Mouse (Mus musculus): ENCODE results near the gene Stk38.
A peak's percentile ranks its signal among the peaks of the same experiment; 100 is the strongest.
"Not testable (repeated sequence)": the region's sequence is repeated elsewhere in the genome, so short reads cannot be mapped to it uniquely, and the experiment has no call there.

Stk38 gene

DNA sequence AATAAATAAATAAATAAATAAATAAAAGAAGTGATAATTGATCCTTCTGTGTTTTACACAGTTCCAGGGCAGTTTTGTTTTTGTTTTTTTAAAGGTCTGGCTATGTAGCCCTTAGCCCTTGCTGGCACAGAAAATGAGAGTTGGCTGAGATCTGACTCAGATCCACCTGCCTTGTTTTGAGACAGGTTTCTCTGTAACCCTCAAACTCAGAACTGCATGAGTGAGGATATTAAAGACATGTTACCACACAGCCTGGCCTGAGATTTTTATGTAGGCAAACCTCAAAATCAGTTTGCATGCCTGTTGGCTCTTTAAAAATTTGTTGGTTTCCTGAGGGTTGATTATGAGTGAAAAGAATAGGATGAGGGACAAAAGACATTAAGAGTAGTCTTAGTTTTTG, 27.7 kb upstream of the Stk38 start:
- no peak for DNase-seq (ENCODE audit: low spot score)

DNA sequence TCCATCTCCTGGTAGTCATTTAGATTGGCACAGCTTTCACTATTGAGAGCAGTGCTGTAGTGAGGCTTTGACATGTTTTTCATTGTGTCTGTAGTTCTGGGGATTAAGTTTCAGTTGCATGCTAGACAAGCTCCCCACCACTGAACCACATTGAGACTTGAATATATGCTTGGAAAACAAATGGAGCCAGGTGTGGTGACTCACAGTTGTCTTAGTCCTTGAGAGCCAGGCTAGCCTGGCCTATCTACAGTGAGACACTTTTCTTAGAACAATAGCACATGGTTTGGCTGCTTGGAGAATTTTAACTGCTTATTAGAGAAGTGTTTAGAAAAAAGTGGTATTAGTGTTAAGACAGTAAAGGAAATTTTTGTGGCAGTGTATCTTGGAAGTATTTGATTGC, 26.5 kb upstream of the Stk38 start:
- DNase-seq (ENCODE audit: low spot score), result no peak

DNA sequence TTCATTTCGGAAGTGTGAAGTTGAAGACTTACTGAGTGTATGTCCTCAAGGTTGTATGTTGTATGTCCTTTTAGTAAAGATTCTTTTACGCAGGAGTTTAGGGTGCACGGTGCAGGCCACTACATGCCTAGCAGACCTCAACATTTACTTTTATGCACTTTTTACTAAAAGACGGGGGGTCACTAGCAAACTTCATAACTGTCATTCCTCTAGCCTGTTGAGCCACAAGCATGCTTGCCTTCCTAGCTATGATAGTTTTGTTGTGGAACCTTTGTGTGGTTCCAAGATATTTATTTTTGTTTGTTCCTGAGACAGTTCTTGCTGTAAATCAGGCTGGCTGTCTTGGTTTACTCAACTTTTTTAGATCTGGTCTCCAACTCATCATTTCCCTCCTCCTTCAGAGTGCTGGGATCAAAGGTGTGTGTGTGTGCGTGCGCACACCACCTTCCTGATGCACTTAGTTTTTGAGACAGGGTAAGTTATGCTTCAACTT, 25.8 kb upstream of the Stk38 start:
- DNase-seq (ENCODE audit: low spot score), result no peak

DNA sequence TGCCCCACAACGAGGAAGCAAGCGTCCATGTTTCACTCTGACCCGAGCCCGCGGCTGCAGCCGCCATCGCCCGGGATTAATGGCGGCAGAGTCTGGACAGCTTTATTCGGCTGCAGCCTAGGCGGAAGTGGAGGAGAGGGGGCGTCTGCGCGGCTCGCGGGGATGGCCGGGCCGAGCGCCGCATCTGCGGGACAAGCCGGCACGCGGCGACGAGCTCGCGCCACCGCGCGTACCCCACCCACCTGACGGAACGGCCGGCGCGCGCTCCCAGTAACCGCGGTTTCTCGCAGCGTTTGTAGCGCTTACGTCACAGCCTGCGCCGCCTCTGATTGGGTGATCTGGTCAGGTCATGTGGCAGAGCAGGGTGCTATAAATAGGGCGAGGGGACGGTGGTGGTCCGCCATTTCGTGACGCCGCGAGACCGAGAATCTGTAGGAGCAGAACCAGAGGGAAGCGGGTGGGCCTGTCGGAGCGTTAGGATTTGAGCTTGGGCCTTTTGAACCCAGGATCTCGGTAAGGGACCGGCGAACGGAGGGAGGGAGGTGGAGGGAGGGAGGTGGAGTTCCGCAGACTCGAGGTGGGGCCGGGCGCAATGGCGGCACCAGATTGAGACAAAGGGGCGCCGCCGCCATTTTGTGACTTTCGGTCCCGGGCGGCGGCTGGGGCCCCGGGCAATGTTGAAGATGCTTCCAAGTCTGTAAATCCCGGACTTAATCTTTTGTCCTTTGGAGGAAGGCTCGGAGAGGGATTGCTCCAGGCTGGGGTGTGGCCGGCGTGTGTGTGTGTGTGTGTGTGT, 24.7 kb upstream of the Stk38 start, which contains the start of gene Srsf3:
Gene Srsf3, plus strand, starts transcription at position 355 of the 796 bp plus-strand sequence.
- peak; percentile 98 for DNase-seq (ENCODE audit: low spot score)

DNA sequence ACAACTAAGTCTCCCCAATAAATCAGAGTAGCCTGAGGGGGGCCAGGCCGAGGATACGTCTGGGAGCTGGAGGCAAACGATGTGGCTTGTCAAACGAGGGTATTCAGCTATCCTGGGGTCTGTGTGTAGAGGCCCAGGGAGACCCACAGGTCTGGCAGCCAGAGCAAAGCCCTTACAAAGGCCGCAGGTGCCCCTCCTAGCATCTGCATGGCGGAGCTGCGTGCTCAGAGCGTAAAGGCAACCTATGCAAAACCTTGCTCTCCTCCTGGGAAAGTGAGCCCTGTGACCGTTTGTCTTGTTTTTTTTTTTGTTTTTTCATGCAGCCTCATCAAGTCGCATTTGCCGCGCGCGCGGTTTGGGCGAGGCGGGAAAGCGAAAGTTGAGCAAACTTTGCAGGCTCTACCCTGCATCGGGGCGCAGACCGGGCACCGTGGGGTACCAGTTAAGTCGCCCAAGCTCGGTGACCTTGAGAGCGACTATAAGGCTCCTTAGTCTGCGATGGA, 24.0 kb upstream of the Stk38 start:
- DNase-seq (ENCODE audit: low spot score), result no peak

DNA sequence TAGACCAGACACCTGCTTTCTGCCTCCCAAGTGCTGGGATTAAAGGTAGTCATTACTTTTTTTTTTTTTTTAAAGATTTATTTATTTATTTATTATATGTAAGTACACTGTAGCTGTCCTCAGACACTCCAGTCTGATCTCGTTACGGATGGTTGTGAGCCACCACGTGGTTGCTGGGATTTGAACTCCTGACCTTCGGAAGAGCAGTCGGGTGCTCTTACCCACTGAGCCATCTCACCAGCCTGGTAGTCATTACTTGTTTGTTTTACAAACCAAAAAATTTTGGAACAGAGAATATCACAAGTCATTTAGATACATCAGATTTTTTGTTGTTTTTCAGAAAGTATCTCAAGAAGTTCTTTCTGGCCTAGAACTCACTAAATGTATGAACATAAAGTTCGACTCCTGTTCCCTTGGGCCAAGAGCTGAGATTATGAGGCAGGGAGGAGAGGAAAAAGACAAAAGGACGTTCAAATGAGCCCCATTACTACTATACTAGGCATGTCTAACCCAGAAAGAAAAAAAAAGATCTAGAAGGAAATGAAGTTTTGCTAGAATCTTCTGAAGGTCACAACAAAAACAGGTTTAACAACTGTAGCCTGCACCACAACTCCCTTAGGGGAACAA, 23.4 kb upstream of the Stk38 start:
- not testable (repeated sequence) for DNase-seq (ENCODE audit: low spot score)

DNA sequence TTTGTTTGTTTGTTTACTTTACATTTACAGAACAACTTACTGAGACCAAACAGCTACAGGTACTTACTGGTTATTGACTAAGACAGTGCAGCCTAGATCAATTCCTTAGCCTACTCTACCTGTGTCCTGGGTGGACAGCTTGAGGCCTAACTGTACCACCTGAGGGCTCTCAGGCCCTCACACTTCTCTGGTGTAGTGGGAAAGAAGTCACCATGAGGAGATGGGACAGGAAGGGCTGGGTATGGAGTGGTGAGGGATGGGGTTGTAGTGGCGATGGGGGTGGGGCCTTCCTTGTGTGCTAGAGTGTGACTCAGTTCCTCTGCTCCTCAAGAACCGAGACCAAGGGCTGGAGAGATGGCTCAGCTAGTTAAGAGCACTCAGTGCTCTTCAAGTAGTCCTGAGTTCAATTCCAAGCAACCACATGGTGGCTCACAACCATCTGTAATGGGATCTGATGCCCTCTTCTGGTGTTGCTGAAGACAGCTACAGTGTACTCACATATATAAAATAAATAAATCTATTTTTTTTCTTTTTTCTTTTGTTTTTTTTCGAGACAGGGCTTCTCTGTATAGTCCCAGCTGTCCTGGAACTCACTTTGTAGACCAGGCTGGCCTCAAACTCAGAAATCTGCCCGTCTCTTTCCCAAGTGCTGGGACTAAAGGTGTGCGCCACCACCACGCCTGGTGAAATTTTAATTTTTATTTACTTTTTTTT, 22.7 kb upstream of the Stk38 start:
- no peak for DNase-seq (ENCODE audit: low spot score)

DNA sequence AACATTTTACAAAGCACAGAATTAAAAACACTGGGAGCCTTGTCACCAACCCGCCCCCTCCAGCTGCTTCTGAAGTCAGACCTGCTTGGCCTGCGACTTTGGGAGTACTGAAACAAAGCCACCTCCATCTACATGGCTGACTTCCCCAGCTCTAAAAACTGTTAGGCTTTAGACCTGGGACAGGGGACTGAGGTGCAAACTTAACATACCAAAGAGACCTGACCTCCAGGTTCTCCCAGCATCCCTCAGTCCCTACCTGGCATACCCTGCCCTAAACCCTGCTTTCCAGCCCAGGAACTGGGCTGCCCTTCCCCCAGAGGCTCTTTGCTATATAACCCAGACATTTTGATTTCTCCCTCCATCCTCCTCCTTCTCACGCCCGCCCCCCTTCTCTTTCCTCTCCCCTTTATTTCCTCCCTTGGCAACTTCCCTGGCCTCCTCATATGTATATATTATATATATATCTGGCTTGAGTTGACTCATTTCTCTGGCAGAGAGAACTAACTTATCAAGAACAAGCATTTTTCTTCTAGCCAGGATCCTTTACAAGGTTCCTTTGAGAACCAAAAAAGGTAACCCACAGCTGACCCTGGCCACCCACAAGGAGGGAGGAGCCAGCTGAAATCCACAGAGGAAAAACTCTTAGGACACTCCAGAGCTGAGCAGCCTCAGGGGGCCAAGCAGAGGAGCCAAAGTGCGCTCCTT, 19.0 kb upstream of the Stk38 start:
- DNase-seq (ENCODE audit: low spot score), result no peak

DNA sequence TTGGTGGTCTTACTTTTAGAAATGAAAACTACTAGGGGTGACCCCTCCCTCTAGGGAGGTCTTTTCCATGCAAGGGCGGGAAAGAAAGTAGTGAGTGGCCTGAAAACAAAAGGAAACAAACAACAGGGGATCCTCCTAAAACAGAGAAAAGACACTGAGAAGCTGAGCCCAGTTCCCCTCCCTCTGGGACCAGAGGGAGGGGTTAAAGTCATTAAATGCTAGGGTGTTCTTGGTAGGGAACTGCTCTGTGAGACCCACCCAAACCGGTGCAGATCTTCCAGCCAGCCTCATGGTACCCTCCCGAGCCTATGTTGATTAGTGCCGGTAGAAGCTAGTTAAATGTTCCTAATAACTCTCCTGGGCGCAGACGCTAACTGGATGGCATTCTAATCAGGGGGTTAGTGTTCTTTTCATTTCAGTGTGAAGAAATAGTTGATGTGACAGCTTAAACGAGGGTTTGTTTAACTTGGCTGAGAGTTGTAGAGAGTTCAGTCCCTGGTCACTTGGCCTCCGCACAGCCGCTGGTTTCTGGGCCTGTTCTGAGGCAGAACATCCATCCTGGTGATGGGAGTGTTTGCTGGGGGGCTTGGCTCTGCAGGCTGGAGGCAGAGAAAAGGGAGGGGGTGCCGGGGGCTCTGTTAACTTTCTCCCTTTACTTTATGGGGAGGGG, 17.2 kb upstream of the Stk38 start:
- no peak for DNase-seq (ENCODE audit: low spot score)

GRCm38 (mm10) chr17:29024047-29024892, 16.5 kb upstream of the Stk38 start:
- no peak for DNase-seq (ENCODE audit: low spot score)

DNA sequence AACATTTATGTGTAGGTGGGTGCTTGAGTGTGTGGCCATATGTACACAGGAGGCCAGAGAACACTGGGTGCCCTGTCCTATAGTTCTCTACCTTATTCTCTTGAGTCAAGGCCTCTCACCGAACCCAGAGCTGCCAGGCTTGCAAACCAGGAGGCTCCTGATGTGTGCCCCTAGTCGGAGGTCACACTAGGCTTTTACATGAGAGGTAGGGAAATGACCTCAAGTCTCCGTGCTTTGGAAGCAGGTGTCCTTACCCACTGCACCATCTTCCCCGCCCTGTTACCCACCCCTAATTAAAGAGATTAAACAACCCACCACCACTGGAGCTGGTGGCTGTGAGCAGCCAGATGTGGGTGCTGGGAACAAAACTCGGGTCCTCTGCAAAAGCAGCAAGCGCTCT, 15.6 kb upstream of the Stk38 start:
- DNase-seq (ENCODE audit: low spot score), result no peak

- no peak for DNase-seq (ENCODE audit: low spot score)
These were observed 14.5 kb upstream of the Stk38 start for GRCm38 (mm10) chr17:29022230-29022819.

- DNase-seq (ENCODE audit: low spot score), result no peak
These were observed 12.6 kb upstream of the Stk38 start for GRCm38 (mm10) chr17:29020444-29020843.

- no peak for DNase-seq (ENCODE audit: low spot score)
These were observed 11.6 kb upstream of the Stk38 start for GRCm38 (mm10) chr17:29019391-29019790.

DNA sequence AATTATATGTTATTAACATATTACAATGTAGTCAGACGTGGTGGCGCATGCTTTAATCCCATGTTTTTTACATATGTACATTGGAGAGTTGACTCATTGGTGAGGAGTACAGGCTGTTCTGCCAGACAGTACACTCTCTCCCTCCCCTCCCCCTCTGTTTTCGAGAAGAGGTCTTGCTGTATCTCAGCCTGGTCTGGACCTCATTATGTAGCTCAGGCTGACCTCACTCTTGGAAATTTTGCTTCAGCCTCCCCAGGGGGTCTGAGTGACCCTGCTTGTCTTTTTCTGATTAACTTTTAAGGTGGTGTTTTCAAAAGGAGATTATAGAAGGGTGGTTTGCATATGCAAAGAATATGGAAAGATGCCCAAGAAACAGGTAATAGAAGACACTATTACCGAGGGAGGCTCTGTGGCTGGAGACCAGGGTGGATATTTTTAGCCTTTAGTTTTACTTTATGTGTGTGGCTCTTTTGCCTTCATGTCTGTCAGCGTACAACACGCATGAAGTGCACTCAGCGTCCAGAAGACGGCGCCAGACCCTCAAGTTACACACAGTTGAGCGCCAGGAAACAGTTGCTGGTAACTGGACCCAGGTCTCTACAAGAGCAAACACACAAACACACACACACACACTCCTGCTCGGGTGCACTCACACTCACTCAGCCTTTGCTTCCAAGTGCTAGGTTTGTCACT, 10.6 kb upstream of the Stk38 start:
- DNase-seq (ENCODE audit: low spot score), result no peak

DNA sequence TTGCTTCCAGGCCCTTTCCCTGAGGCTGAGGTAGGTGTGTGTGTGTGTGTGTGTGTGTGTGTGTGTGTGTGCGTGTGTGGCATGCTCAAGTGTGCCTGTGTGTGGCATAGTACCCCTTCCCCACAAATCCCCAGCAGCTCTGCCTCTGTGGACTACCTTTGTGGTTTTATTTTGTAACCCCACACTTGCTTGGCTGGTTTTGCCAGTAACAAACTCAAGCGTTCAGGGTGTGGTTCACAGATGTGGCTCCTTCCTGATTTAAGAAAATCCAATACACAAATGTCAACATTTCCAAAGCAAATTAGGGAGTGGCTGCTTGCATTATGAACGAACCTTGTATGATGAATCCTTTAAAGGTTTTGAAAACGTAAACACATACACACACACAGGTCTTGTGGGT, 8.9 kb upstream of the Stk38 start:
- DNase-seq (ENCODE audit: low spot score), result no peak

- DNase-seq (ENCODE audit: low spot score), result no peak
These were observed 7.8 kb upstream of the Stk38 start for GRCm38 (mm10) chr17:29015638-29016037.

DNA sequence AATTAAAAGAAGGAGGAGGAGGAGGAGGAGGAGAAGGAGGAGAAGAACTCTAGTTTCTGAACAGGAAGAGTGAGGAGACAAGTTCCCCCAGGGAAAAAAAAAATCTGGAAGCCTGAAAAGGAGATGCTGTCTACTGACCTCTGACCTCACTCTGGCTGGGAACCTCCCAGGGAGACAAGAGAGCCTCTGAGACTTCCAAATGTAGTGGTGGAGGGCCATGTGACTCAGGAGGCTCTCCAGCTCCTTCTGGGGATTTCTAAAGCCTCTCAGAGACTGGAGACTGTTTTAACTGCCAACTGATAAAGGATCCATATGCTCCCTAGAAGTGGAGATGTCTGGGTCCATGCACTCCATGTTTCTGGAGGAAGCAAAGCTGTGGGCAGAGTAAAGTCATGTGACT, 6.4 kb upstream of the Stk38 start:
- no peak for DNase-seq (ENCODE audit: low spot score)

- no peak for DNase-seq (ENCODE audit: low spot score)
These were observed 1.4 kb upstream of the Stk38 start for GRCm38 (mm10) chr17:29009181-29009580.

GRCm38 (mm10) chr17:29008326-29008650, 493 bp upstream of the Stk38 start:
- DNase-seq (ENCODE audit: low spot score), result no peak

Measured in ovary, postnatal 36 days (tissue).